Mouse (Mus musculus): ENCODE data around the gene Calr. TPM values are rescaled to one million over a fixed set of nuclear protein-coding genes. Genes with fewer than 3 reads are reported as not detected.
A peak's percentile ranks its signal among the peaks of the same experiment; 100 is the strongest.
"Not testable (repeated sequence)": the region's sequence is repeated elsewhere in the genome, so short reads cannot be mapped to it uniquely, and the experiment has no call there.

Calr gene
- polyA plus RNA-seq, 3 experiments from 2014 or later: 278 to 341 (median 290) TPM

GRCm38 (mm10) chr8:84844397-84845070 is 2.2 kb downstream of the Calr start:
- no peak for ATAC-seq

GRCm38 (mm10) chr8:84841514-84841913 is 5.2 kb downstream of the Calr start:
- no peak for ATAC-seq

DNA sequence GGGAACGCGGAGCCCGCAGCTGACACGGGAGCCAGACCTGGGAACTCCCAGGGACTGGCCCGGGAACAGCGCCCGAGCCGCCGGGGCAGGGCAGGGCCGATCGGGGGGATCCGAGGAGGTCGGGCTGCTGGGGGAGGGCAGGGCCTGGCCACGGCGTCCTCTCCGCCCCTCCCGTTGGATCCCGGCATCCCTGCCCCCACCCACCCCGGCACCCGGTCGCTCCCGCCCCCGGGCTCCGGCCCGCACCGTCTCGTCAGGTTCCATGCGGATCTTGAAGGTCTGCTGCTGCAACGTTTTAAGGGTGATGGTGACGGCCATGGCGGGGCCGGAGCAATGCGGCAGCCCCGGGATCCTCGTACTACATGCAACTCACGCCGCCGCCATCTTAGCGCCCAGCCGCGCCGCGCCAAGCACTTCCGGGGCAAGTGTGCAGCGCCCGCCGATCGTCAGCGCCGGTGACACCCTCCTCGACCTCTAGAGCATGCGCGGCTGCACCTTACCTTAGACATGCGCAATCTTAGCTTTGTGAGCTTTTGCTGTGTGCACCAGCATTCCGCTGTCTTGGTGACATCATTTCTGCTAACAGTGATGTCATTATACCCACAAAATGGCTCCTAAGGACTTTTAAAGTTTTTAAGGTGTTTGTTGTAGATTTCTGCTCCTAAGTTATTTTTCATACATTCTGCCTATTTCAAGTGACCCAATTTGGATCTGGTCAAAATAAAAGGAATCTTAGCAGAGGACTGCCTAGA is 6.3 kb downstream of the Calr start, which contains the start of gene Rad23a:
Gene Rad23a (minus strand): TSS at position 418 of the 752 bp plus-strand sequence.
- ATAC-seq: peak; percentile 97

GRCm38 (mm10) chr8:84839875-84840247 is 6.9 kb downstream of the Calr start:
- ATAC-seq: no peak

DNA sequence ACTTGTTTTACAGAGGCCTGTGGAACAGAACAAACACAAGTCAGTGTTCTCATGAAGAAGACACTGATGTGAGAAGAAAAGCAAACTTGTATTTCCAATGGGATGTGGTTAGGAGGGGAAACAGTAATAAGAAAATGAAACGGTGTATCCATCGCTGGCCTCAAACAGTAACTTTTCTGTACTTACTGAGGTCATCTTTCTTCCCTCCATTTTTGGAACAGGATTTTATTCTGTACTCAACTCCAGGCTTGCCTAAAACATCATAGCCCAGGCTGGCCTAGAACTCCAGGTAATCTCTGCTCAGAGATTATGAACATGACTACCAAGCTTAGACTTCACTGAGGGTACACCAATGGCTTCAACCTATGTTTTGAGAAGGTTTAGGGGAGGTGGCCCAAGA is 7.3 kb downstream of the Calr start:
- ATAC-seq: no peak

- no peak for ATAC-seq
Observed at GRCm38 (mm10) chr8:84838513-84838912, 8.2 kb downstream of the Calr start.

- ATAC-seq: no peak
Observed at GRCm38 (mm10) chr8:84837912-84838470, 8.7 kb downstream of the Calr start.

DNA sequence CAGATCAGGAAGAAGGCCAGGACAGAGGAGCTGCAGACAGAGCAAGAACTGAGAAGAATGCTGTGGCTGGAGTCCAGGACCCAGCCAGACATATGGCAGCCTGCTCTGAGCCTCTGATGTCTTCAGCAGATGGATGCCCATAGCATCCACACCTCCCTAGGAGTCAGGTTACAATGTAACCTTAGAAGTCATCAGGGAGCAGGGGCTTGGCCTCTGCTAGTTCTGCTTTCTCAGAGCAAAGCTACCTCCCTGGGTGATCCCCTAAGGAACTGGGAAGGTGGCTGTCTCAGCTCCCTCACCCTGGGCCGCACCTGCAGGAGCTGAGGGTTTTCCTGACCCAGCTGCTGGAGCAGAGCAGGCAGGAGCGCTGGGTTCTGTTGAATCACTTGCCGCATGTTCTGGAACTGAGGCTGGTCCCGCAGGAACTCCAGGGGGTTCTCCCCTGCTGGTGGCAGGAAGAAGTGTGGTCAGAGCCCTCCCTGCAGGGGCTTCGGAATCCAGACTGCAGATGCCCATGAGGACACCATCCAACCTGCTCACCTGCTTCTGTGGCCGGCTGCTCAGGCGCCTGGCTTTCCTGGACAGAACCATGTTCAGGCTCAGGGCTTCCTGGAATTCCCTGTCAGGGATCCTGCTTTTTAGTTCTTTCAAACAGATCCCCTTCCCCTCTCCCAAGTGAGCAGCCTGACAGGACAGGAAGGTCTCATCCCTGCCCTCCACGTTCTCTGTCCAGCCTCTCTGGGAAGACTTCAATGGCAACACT is 9.4 kb downstream of the Calr start:
- ATAC-seq: no peak

DNA sequence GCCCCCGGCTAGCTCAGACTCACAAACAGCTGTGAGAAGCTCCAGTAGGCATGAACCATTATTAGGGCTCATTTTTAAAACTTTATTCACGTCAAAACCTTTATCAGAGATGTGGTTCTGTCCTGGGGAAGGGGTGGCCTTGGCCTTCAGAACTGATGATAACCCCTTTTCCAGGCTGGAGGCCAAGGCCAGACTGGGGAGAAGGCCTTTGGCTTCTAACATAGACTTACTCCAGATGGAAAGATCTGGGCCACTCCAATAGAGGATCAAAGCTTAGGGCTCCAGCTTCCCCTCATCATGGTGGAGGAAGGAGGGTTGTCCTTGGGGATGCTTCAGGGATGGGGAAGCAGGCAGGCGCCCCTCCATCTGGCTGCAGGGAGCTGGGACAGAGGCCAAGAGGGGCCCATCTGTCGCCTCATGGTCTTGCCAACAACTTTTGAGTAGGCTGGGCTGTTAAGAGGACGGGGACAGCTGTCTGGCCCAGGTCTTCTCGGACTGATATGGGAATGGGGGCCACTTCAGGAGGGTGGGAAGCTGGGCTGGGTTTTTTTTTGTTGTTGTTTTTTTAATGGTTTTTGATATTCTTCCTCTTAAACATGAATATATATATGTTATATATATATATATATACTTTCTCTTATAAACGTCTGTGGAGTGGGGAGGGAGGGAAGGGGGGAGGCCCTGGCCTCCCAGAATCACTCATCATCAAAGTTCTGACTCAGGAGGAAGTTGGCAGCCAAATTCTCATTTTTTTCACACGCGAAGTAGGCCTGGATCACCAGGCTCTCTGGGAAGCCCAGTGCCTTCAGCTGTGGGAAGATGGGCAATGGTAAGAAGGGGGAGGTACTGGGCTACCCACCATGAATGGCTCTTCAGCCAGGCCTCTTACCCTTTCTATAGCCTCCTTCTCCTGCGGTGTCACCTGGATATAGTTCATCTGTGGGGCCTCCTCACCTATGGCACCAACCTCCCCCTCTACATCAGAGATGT is 11.6 kb downstream of the Calr start:
- ATAC-seq: no peak

GRCm38 (mm10) chr8:84834002-84834865 is 12.5 kb downstream of the Calr start:
- ATAC-seq: no peak

DNA sequence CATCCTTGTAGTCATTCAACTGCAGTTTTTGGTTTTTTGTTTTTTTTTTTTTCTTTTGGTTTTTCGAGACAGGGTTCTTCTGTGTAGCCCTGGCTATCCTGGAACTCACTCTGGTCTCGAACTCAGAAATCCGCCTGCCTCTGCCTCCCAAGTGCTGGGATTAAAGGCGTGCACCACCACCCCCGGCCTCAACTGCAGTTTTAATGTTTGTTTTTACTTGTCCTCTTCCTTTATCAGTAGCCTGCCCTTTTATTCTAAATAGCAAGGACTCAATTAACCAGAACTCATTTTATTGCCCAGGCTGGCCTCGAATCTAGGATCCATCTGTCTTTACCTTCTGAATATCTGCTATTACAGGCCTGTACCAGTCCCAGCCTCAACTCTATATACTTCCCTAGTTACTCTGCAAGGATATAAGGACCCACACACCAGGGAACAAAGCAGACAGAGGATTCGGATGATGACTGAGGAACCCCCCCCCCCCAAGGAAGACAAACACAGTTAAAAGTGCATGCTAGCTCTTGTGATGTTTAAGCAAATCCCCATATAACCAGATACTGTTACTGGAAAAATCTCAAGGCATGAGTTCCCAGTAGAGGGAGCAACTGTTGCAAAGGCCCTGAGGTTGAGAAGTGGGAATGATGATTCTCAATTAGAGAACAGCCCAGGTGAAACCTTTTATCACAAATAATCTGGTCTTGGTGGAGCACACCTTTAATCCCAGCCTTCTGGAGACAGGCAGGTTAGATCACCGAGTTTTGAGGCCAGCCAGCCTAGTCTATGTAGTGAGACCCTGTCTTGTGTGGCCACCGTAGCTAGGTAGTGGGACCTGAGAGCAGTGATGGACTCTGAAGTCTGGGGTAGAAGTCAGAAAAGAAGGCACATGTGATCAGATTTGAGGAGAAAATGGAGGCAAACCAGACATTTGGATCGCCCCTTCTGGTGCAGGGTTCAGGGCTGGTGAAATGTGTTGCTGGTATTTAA is 13.7 kb downstream of the Calr start:
- ATAC-seq: no peak

- ATAC-seq: peak; percentile 74
Observed at GRCm38 (mm10) chr8:84832034-84832717, 14.6 kb downstream of the Calr start.

DNA sequence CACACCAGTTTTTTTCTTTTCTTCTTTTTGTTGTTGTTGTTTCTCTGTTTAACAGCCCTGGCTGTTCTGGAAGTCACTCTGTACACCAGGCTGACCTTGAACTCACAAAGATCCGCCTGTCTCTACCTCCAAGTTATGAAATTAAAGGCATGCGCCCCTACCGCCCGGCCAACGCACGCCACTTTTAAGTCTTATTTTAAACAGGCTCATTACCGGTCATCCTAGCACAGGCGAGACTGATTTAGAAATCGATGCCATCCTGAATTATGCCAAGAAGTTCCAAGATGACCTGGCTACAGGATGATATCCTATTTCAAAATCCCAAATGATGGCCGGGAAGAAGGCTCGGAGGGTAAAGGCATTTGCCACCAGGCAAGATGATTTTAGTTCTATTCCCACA is 15.2 kb downstream of the Calr start, which contains the start of gene Gadd45gip1:
Gene Gadd45gip1 (plus strand): TSS at position 33 of the 400 bp plus-strand sequence.
- ATAC-seq: peak; percentile 72

GRCm38 (mm10) chr8:84826518-84826917 is 20.2 kb downstream of the Calr start:
- not testable (repeated sequence) for ATAC-seq

DNA sequence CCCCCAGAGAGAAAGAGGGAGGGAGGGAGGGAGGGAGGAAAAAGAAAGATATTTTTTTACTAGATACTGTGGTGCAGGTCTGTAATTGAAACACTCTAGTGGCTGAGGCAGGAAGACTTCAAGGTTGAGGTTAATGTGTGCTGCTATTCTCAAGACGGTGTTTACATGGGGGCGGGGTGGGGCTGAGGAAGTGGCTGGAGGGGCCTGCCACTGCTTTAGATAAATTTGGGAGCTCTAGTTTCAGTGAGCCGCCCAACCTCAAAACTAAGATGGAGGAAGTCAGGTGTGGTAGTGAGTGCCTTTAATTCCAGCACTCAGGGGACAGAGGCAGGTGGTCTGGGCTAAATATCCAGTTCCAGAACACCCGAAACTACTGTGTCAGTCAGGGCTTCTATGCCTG is 21.1 kb downstream of the Calr start:
- peak; percentile 84 for ATAC-seq

GRCm38 (mm10) chr8:84823653-84824052 is 23.1 kb downstream of the Calr start:
- peak; percentile 79 for ATAC-seq

DNA sequence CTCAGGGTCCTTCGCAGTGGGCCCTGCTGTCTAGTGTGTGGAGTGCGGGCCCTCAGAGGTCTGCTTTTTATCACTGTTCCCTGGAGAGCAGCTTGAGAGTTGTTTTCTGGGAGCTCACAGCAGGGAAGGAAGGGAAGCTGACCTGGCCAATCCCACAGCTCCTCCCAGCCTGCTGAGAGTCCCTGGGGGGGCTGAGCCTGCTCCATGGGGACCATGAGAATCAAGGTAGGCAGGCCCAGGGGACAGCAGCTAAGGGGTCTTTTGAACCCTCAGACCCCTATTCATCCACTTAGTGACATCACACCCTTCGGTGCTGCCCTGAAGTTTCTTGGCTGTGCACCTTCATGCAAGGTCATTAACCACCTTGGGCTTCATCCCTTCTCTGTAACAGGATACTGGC is 24.0 kb downstream of the Calr start, which contains the start of gene Dand5:
Gene Dand5 (minus strand): TSS at position 101 of the 400 bp plus-strand sequence.
- ATAC-seq: no peak

DNA sequence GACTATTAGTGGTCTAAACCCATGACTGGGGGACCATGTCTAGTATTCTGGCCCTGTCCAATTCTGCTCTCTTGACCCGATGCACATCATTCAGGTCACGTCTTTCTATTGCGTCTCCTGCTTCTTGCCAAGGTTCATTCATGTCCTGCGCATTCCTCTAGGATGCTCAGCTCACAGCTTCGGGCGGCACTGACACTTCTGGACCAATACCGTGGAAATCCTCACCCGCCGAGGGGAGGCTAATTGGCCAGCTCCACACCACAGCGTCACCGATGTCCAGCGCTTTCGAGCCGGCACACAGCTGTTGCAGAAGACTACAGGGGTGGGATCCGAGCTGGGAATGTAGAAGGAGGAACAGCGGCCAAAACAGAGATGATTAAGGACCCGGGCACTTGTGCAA is 30.6 kb downstream of the Calr start:
- no peak for ATAC-seq

DNA sequence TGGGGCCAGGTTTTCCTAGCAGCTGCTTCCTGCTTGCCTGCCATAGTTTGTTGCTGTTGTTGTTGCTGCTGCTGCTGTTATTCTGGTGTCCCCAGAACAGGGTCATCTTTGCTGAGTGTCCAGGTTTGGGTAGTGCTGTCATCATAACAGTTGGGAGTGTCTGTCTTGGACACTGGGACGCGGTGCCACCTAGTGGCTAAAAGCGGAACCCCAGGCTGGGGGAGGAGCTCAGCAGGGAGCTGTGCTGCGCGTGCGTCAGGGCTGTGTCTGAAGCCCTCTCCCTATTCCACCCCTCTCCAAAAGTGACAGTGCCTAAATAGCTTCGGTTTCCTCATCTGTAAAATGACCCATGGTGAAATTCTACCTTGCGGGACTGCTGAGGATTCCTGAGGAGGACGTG is 31.2 kb downstream of the Calr start:
- ATAC-seq: peak; percentile 75
